Mouse (Mus musculus): ENCODE results near the gene Eomes.

Gene Eomes

DNA sequence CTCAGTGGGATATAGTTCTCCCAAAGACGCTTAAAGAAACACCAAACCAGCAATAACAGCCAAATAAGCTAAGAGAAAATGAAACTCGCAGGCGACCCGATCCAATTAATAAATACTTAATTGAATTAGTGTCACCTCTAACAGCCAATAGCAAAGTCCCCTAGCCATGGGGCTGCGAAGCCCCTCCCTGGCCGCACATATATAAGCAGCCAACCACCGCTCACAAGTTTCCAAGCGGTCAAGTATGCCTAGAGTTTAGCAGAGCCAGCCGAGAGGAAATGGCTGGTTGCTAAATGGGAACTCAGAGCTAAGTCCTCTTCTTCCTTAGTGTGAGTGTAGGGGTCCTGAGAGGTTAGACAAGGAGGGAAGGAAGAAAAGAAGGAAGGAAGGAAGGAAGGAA is at the start of gene Eomes:
Gene Eomes (plus strand): TSS at position 252 of the 400 bp plus-strand sequence.
- in situ Hi-C loops (cut with MboI, MseI) = loop anchor here (10.0 kb wide), 1 partner anchor 113 kb away; no protein-coding TSS in a partner anchor

DNA sequence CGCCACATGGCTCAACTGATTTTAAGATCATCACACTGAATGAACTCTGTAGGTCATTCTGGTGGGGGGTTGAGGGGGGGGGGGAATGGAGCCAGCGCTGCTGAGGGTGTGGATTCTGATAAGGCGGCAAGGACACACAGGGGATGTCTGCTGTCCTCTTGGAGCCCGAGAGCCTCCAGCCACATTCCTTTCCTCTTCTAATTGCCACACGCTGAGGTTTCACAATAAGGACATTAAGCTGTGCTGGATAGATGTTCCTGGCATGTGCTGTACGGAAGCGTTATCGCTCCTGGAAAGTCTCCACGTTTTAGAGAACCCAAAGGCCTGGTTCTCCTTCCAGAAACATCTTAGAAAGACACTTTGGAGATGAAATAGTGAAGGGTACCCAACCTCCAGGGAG is 33.2 kb upstream of the Eomes start:
- in situ Hi-C loops (cut with MboI, MseI) = loop anchor here (10.0 kb wide), 1 partner anchor 1700 kb away; no protein-coding TSS in a partner anchor

DNA sequence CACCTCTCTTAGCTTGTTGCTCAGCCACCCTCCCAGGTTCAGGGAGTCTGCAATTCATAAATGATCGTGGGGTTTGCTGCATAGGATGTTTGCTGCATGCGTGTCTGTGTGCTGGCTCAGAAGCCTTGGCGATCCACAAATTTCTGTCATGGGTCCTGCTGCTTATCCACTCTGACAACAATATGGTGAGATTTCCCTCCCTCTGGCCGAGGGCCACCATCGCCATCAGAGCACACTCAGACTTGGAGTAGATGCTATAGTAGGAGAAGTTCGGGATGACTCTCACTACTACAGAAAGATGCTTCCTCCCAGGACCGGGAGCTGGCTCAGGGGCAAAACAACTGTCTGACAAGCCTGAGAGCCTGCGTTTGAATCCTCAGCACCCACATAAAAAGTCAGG is 28.7 kb upstream of the Eomes start:
- in situ Hi-C loops (cut with MboI, MseI) = loop anchor here (10.0 kb wide), 1 partner anchor 1705 kb away; no protein-coding TSS in a partner anchor

- in situ Hi-C loops (cut with MboI, MseI) = no loop called here
These were observed 24.6 kb upstream of the Eomes start for GRCm38 (mm10) chr9:118453427-118453826.

DNA sequence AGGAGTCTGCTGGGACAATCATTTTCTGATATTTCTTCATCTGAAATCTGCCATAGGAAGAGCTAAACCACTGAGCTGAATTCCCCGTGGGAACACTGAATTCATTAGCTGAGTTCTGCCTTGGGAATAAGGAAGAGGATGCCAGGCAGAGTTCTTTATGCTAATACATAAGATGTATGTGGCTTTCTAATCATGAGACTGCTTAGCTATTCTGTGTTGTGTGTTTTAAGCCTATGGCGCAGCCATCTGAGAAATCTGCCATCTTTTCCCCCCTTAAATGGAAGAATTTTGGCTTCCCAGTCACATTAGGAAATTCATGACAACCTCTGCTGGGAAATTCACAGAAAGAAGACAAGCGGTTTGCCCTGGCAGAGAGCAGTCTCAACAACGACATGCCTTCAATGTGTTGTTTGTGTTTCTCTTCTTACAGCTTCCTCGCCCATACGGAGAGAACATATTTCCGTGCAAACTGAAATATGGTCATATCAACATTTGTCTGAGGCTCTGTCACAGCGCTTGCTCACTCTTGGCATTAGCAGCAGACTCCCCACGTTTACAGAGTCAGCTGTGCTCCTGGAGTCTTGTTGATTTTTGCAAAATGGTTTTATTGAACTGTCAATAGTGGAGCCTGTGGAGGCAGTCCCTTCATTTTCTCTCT is 22.7 kb upstream of the Eomes start:
- in situ Hi-C loops (cut with MboI, MseI) = no loop called here

DNA sequence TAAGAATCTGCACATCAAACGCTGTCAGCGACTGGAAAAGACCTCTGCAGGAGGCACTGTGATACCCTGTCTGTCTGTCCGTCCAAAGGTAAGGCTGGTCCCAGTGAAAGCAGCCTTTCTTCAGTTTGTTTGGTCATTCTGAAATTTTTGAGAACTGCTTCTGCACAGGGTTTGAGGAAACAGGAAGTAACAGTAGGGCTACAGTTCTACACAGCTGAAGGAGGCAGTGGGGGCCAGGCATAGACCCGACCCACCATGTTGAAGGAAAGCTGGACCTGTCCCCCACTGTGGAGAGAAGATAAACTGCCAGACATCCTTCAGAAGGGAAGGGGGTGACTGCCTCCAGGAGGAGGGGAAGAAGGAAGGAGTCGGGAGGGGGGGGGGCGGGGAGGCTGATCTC is 21.6 kb upstream of the Eomes start:
- in situ Hi-C loops (cut with MboI, MseI) = no loop called here

DNA sequence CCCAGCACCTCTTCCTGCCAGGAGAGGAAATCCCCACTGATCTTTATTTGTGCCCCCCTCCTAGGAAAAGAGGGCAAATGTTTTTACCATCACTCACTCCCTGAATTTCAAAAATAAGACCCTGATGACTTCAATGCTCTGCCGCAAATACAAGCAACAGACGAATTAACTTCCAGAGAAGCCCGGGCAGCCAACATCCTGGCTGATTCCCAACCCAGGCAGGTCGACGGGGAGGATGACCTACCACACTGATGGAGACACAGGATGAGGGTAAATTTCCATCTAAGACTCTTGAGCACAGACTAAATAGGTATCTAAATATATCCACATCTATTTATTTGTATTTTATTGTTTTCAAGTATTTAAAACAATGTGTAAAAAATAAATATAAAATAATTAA is 20.0 kb upstream of the Eomes start:
- in situ Hi-C loops (cut with MboI, MseI) = no loop called here

- in situ Hi-C loops (cut with MboI, MseI) = no loop called here
These were observed 14.0 kb upstream of the Eomes start for GRCm38 (mm10) chr9:118464031-118464430.

DNA sequence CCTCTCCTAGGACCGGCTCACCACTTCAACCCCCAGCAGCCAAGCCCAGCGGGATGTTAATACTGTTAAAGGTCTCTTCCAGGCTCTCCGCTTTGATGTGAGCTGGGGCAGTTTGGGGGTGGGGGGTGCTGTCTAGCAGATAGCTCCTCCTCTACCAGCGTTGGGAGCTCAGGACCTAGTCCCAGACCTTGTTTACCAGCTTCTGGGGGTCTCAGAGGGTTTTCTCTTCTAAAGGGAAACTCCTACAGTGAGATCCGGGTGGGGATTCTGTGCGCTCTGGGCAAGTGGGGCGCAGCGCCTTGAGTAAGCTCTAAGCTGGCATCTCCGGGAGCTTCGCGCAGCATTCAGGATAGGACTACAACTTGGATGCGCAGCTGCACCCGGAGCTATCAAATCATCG is 9.7 kb upstream of the Eomes start:
- in situ Hi-C loops (cut with MboI, MseI) = no loop called here

DNA sequence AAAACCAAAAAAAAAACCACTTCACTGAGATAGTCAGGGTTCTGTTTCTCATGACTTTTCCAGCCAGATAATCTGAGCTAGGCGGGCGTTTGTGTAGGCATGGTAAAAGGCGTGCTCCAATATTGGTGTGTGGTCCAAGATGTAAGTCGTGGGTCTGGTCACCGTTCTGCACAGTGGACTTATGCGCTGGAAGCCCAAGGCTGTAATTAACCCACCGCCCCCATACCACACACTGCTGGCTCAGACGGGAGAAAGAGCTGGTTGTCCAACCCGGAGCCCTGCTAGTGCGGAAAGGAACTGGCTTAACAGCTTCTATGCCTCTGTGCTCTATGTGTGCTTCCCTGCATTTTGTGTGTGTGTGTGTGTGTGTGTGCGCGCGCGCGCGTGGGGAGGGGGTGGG is 8.7 kb upstream of the Eomes start:
- in situ Hi-C loops (cut with MboI, MseI) = no loop called here

DNA sequence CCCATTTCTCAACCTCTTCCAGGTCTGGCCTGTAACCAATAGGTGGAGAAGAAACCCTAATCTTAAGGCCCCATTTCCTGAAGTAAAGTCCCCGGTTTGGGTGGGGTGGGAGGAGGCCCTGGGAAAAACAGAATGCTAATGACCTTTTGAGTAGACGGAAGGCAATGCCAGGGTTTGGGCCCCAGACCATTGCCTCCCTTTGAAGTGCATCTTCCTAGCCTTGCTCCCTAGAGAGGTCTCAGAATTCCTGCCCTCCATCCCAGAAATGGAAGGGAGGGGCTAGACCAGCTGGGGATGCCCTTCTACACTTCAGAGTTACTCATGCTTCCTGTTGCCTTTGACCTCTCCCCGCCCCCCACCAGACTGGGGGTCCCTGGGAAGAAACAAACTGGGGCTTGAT is 6.7 kb upstream of the Eomes start:
- in situ Hi-C loops (cut with MboI, MseI) = loop anchor here (10.0 kb wide), 1 partner anchor 106 kb away; no protein-coding TSS in a partner anchor

GRCm38 (mm10) chr9:118476211-118476765 is 1.7 kb upstream of the Eomes start:
- in situ Hi-C loops (cut with MboI, MseI) = loop anchor here (10.0 kb wide), 1 partner anchor 111 kb away; no protein-coding TSS in a partner anchor

DNA sequence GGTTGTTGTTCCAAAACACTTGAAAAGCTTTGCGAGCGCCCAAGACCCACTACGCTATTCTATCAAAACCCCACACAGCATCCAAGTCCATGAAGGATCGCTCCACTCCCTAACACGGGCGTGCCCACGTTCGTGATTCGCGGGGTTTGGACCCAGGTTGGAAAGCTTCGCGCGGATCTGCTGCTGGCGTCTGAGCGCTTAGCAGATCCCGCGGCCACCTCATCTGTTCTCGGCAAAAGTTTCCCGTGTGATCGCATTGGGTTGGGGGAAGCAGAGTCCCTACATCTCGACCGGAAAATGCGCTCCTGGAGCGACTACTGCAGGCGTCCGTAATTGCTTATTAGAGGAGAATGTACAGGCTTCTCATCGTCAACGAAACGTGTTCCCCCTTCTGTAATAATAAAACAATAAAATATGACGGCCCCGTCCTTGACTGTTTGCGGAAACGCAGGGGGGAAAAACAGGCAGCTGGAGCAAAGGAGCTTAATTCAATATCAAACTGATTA is 1.2 kb upstream of the Eomes start:
- in situ Hi-C loops (cut with MboI, MseI) = loop anchor here (10.0 kb wide), 1 partner anchor 112 kb away; no protein-coding TSS in a partner anchor

DNA sequence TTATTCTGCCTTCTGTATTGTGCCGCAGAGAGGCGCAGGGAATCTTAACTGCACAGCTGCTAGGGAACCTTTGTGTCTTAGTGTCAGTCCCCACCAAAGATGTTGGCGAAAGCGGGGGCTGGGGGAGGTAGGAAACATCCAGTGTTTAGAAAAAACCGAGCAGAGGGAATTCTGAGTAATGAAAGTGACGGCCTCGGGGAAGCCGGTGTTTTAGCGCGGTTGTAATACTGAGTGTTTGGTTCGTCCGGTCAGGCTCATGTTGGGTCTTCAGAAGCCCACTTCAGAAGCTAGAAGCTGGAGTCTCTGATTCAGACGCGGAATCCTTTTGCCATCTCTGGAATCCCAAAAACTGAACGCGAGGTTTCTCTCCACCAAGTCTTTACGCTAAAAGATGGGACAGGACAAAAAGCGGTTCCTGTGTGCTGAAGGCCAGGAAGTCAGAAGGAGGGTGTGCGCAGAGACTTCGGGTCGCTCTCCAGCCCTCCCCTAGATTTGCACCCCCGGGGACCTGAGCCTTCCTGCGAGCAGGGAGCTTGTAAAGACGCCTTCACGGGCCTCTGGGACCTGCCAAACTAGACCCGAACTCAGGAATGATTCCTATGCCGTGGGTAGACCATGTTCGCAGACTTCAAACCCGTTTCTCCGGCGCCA is 606 bp upstream of the Eomes start:
- in situ Hi-C loops (cut with MboI, MseI) = loop anchor here (10.0 kb wide), 1 partner anchor 113 kb away; no protein-coding TSS in a partner anchor

GRCm38 (mm10) chr9:118478458-118478838 is 436 bp downstream of the Eomes start:
- in situ Hi-C loops (cut with MboI, MseI) = loop anchor here (10.0 kb wide), 1 partner anchor 114 kb away; no protein-coding TSS in a partner anchor

- in situ Hi-C loops (cut with MboI, MseI) = loop anchor here (10.0 kb wide), 1 partner anchor 114 kb away; no protein-coding TSS in a partner anchor
These were observed 961 bp downstream of the Eomes start for GRCm38 (mm10) chr9:118478839-118479507.

DNA sequence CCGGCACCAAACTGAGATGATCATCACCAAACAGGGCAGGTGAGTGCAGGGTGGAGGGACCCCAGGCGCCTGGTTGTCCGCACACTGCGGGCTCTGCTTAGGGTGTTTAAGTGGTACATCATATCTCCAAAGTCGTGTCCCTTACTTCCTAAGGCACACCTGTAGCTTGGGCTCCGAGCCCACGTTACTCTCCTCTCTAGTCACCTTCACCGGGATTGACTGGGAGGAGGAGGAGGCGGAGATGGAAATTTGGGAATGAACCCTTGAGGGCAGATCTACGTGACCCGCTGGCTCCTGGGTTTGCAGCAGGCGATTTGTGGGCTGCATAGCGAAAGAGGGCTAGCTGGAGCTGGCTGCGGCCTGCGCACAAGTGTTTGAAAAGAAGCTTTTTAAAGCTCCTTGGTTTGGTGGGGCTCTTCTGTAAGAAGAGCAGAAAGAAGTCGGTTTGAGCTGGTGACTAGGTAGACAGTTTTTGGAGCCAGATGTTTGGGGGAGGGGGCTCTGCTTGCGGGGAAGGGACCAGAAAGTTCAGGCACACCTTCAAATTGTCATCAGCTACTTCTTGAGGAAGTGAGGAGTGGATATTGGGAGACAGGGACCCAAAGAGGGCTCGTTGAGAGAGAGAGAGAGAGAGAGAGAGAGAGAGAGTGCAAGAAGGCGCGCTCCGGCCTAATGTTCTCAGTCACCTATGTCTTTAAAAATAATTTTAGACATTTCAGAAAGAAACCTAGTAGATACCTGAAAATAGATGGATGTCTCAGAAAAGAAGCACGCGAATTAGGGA is 1.7 kb downstream of the Eomes start:
- in situ Hi-C loops (cut with MboI, MseI) = loop anchor here (10.0 kb wide), 2 partner anchors 115 to 395 kb away; no protein-coding TSS in a partner anchor

- in situ Hi-C loops (cut with MboI, MseI) = loop anchor here (10.0 kb wide), 1 partner anchor 395 kb away; no protein-coding TSS in a partner anchor
These were observed 2.3 kb downstream of the Eomes start for GRCm38 (mm10) chr9:118480292-118480690.

- in situ Hi-C loops (cut with MboI, MseI) = loop anchor here (10.0 kb wide), 1 partner anchor 397 kb away; no protein-coding TSS in a partner anchor
These were observed 4.2 kb downstream of the Eomes start for GRCm38 (mm10) chr9:118482210-118482609.

DNA sequence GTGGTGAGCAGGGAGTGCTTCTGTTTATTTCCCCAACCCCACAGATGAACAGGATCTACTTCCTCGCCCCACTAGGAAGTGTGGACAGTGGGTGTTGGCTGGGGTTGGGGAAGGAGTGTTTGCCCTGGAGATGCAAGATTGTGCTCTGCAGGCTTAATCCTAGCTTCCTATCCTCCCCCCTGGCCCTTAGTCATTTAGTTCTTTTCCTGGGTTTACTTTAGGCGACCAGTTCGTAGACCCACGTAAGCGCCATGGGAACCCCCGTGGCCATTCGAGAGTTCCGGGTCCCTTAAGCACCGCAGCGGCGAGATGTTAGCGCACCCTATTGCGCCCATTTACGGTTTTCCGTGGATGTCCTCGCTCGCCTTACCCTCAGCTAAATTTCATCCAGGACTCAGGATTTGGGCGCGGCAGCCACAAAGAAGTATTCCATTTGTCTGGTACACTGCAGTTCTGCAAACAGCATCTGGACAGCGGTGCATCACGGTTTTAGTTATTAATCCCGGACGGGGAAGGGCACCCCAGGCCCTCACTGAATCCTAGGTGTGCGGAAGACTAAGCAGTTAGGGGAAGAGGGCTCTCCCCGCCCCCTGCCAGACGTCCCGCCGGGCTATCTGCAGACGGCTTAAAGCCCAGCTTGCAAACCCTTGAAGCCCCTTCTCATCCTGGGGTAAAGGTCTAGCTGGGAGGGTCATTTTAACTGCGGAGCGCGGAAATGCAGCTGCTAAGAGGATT is 8.5 kb downstream of the Eomes start:
- in situ Hi-C loops (cut with MboI, MseI) = loop anchor here (10.0 kb wide), 1 partner anchor 402 kb away; no protein-coding TSS in a partner anchor

Data from regulatory T cell (primary cell).